Mouse (Mus musculus) hindbrain, postnatal 0 days (tissue): Measurements from ENCODE around the gene Gjd2. TPM values are rescaled to one million over a fixed set of nuclear protein-coding genes. Genes with fewer than 3 reads are reported as not detected.

ENCODE experiments used
- ATAC-seq: fragments of 200-750 bp; cut with Nextera tagmentation; 2 replicates; pipeline ENCODE4 v1.8.0; 2017; ENCODE audit warnings: mild to moderate bottlenecking, moderate TSS enrichment, moderate library complexity
- DNase-seq: peaks from one replicate; pipeline ENCODE4 v3.0.0-alpha.2; 2015; ENCODE audit warnings: low spot score
- H3K27ac ChIP-seq: fragments of 300-500 bp; sonication (generic); 2 replicates; pipeline ENCODE4 v1.5.1; 2014; ENCODE audit warnings: mild to moderate bottlenecking
- H3K27me3 ChIP-seq: fragments of 300-500 bp; sonication (generic); 2 replicates; pipeline ENCODE4 v1.6.1; 2014; ENCODE audit warnings: low read length, mixed read lengths; ENCODE audit not compliant: insufficient read depth
- H3K36me3 ChIP-seq: fragments of 300-500 bp; sonication (generic); 2 replicates; pipeline ENCODE4 v1.6.1; 2014; ENCODE audit warnings: low read length, mixed read lengths; ENCODE audit not compliant: insufficient read depth
- H3K4me1 ChIP-seq: fragments of 300-500 bp; sonication (generic); 2 replicates; pipeline ENCODE4 v1.6.1; 2014; ENCODE audit warnings: antibody characterized with exemption, low read length, mixed read lengths; ENCODE audit not compliant: insufficient read depth
- H3K4me2 ChIP-seq: fragments of 300-500 bp; sonication (generic); 2 replicates; pipeline ENCODE4 v1.6.1; 2014; ENCODE audit warnings: low read depth, mild to moderate bottlenecking, low read length, moderate library complexity, mixed read lengths
- H3K4me3 ChIP-seq: fragments of 300-500 bp; sonication (generic); 2 replicates; pipeline ENCODE4 v1.5.1; 2014; ENCODE audit warnings: low read length
- H3K9ac ChIP-seq: fragments of 300-500 bp; sonication (generic); replicated peaks from 2 replicates; pipeline ENCODE4 v1.6.1; 2014; ENCODE audit warnings: mild to moderate bottlenecking, low read length, moderate library complexity, mixed read lengths
- H3K9me3 ChIP-seq: fragments of 300-500 bp; sonication (generic); 2 replicates; pipeline ENCODE4 v1.6.1; 2016; ENCODE audit warnings: low read length, mixed read lengths
- CTCF ChIP-seq: IDR thresholded peaks from 2 replicates; pipeline ENCODE4 v1.5.1; 2016; ENCODE audit warnings: antibody characterized with exemption, control low read depth, low read depth
- WGBS: fragments of 180-500 bp; shearing (Covaris S2); extraction: QIAGEN DNeasy Blood & Tissue Kit; methylation state at CpG from one replicate; pipeline ENCODE4 v1.1.7; 2014; 5-methylcytosine and 5-hydroxymethylcytosine counted together
- polyA plus RNA-seq: library from polyadenylated mRNA; unstranded; fragments of >200 nt; fragmentation: Nextera tagmentation; extraction: Ambion mirVana; gene quantifications from 2 replicates; pipeline ENCODE4 v1.2.1, GENCODE M21; 2015
- total RNA-seq: library from RNA; depleted of rRNA; stranded (reverse); fragments of >200 nt; gene quantifications from 2 replicates; pipeline ENCODE4 v1.2.3, GENCODE M21; 2014

Gene Gjd2
- total and polyA plus RNA-seq, 2 experiments from 2014 or later, result 12.8 to 60.8 TPM

- Histone ChIP-seq H3K9ac (no peak overlapping the region; the same call in 1 of the 2 replicates), H3K9me3 (no peaks in the 10 kb centered on the region), H3K4me2 (peak overlapping the region; percentile 70), H3K27me3 (0 out of 2 replicates have a peak, but pooled peaks cover 5% of the 10 kb centered on the region), H3K4me1 (0 out of 2 replicates have a peak, but pooled peaks cover 3% of the 10 kb centered on the region), H3K36me3 (no peaks in the 10 kb centered on the region), H3K4me3 (no peak overlapping the region; the same call in 1 of the 2 replicates), H3K27ac (no peak overlapping the region)
- 72% methylated on average over 6 of the region's 6 CpGs for WGBS
- ATAC-seq (no peak), DNase-seq (no peak)
- no peak for TF ChIP-seq CTCF
Observed at GRCm38 (mm10) chr2:114014839-114015238, 1.4 kb upstream of the Gjd2 start.

GRCm38 (mm10) chr2:114013846-114014245 is 427 bp upstream of the Gjd2 start:
- Histone ChIP-seq H3K9ac (peak overlapping the region; percentile 79), H3K4me3 (peak overlapping the region; percentile 69), H3K9me3 (no peaks in the 10 kb centered on the region), H3K27ac (peak overlapping the region; percentile 87), H3K4me1 (0 out of 2 replicates have a peak, but pooled peaks cover 3% of the 10 kb centered on the region), H3K27me3 (0 out of 2 replicates have a peak, but pooled peaks cover 5% of the 10 kb centered on the region), H3K4me2 (peak overlapping the region; percentile 70), H3K36me3 (no peaks in the 10 kb centered on the region)
- DNase-seq, result peak; percentile 59
- peak; percentile 52 for ATAC-seq
- 0 out of 2 replicates have a peak, but pooled peaks have one; percentile 1 for TF ChIP-seq CTCF
- WGBS, result 3% methylated on average over 13 of the region's 13 CpGs

- ATAC-seq (peak; percentile 82), DNase-seq (peak; percentile 60)
- Histone ChIP-seq H3K4me3 (peak overlapping the region; percentile 69), H3K9ac (peak overlapping the region; percentile 79), H3K27ac (peak overlapping the region; percentile 87), H3K36me3 (no peaks in the 10 kb centered on the region), H3K27me3 (0 out of 2 replicates have a peak, but pooled peaks cover 5% of the 10 kb centered on the region), H3K4me2 (peak overlapping the region; percentile 70), H3K9me3 (no peaks in the 10 kb centered on the region), H3K4me1 (0 out of 2 replicates have a peak, but pooled peaks cover 3% of the 10 kb centered on the region)
- WGBS, result 3% methylated on average over 19 of the region's 19 CpGs
- no peak for TF ChIP-seq CTCF
Observed at GRCm38 (mm10) chr2:114012749-114013211, 639 bp downstream of the Gjd2 start.

GRCm38 (mm10) chr2:114011838-114012237 is 1.6 kb downstream of the Gjd2 start:
- 60% methylated on average over 4 of the region's 4 CpGs for WGBS
- DNase-seq, result peak; percentile 42
- 0 out of 2 replicates have a peak overlapping the region, but pooled peaks have one; percentile 87 for H3K27ac ChIP-seq
- no peak for TF ChIP-seq CTCF
- no peaks in the 10 kb centered on the region for H3K36me3 ChIP-seq
- H3K27me3 ChIP-seq, result 0 out of 2 replicates have a peak, but pooled peaks cover 5% of the 10 kb centered on the region
- H3K4me2 ChIP-seq, result peak overlapping the region; percentile 70
- peak overlapping the region; percentile 69 for H3K4me3 ChIP-seq
- no peak overlapping the region; the same call in 1 of the 2 replicates for H3K9ac ChIP-seq
- 0 out of 2 replicates have a peak, but pooled peaks cover 3% of the 10 kb centered on the region for H3K4me1 ChIP-seq
- no peaks in the 10 kb centered on the region for H3K9me3 ChIP-seq
- ATAC-seq, result no peak

- DNase-seq (no peak), ATAC-seq (no peak)
- no peaks in the 10 kb centered on the region for H3K27me3 ChIP-seq
- H3K27ac ChIP-seq, result no peak overlapping the region
- no peak overlapping the region for H3K9ac ChIP-seq
- H3K36me3 ChIP-seq, result no peaks in the 10 kb centered on the region
- H3K9me3 ChIP-seq, result no peaks in the 10 kb centered on the region
- no peak overlapping the region for H3K4me3 ChIP-seq
- no peak for TF ChIP-seq CTCF
- 88% methylated on average over 2 of the region's 2 CpGs for WGBS
- H3K4me1 ChIP-seq, result 0 out of 2 replicates have a peak, but pooled peaks cover 3% of the 10 kb centered on the region
- H3K4me2 ChIP-seq, result no peak overlapping the region
Observed at GRCm38 (mm10) chr2:114008321-114008720, 5.1 kb downstream of the Gjd2 start.

- H3K4me1 ChIP-seq, result peaks cover 3% of the 10 kb centered on the region; the same call in 1 of the 2 replicates
- H3K27me3 ChIP-seq, result no peaks in the 10 kb centered on the region
- no peak overlapping the region for H3K27ac ChIP-seq
- no peak overlapping the region for H3K4me3 ChIP-seq
- ATAC-seq (peak; percentile 29; the same call in 1 of the 2 replicates), DNase-seq (no peak)
- H3K9me3 ChIP-seq, result no peaks in the 10 kb centered on the region
- no peak overlapping the region for H3K4me2 ChIP-seq
- H3K36me3 ChIP-seq, result no peaks in the 10 kb centered on the region
- 49% methylated on average over 8 of the region's 8 CpGs for WGBS
- no peak for TF ChIP-seq CTCF
- H3K9ac ChIP-seq, result no peak overlapping the region
Observed at GRCm38 (mm10) chr2:113997484-113997883, 15.9 kb downstream of the Gjd2 start.

- Histone ChIP-seq H3K36me3 (no peaks in the 10 kb centered on the region), H3K9me3 (no peaks in the 10 kb centered on the region), H3K4me2 (no peak overlapping the region), H3K27ac (no peak overlapping the region), H3K9ac (no peak overlapping the region), H3K4me3 (no peak overlapping the region), H3K4me1 (peaks cover 3% of the 10 kb centered on the region; the same call in 1 of the 2 replicates), H3K27me3 (no peaks in the 10 kb centered on the region)
- TF ChIP-seq CTCF, result no peak
- DNase-seq, result no peak
- no peak; the same call in 1 of the 2 replicates for ATAC-seq
Observed at GRCm38 (mm10) chr2:113996930-113997329, 16.5 kb downstream of the Gjd2 start.
